Mouse (Mus musculus): ENCODE results near the gene Dab2ip.
A peak's percentile ranks its signal among the peaks of the same experiment; 100 is the strongest.

Dab2ip gene

DNA sequence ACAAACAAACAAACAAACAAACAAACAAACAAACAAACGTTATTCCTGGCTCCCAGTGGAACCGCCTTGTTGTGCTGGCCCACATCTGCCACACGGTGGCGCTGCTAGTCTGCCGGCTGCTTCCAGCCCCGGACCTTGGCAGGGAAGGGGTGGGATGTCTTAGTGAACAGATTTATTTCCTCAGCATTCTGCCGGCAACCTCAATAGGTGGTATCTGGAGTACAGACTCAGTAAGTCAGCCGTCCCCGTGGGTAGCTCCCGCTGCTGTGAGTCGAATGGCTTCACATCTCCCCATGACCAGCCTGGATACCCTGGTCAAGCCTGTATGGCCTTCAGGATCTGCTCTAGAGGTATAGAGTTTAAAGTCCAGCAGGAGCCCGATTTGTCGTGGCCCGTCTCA lies 13.3 kb upstream of the Dab2ip start:
- Histone ChIP-seq H3K36me3 (ENCODE audit: control insufficient read depth, insufficient read depth, low read length, poor library complexity, severe bottlenecking) (no peaks in the 10 kb centered on the region), H3K27me3 (ENCODE audit: control insufficient read depth, insufficient read depth, low read length, poor library complexity, severe bottlenecking) (no peaks in the 10 kb centered on the region)
- DNase-seq (ENCODE audit: low read depth, low spot score) = peak; percentile 60

DNA sequence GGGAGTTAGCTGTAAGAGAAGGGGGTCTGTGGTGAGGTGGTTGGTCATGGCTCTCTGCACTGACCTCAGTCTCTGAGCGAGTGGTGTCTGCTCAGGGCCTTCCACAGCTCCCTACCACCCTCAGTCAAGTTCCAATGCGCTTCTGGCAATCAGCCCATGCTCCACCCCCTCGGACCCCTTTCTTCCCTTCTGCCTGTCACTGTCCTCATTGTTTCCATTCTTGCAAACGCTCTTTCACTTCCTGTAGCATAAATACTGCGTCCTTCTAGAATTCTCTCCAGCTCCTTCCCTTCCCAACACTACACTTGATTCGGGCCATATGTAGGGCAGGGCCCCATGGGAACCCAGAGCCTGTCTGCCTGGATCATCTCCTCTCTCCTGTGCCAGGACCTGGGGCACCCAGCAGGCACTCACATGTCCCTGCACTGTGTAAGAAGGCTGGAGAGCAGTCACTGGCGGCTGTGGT lies 12.9 kb upstream of the Dab2ip start:
- H3K36me3 ChIP-seq (ENCODE audit: control insufficient read depth, insufficient read depth, low read length, poor library complexity, severe bottlenecking) = no peaks in the 10 kb centered on the region
- peak; percentile 8 for DNase-seq (ENCODE audit: low read depth, low spot score)
- no peaks in the 10 kb centered on the region for H3K27me3 ChIP-seq (ENCODE audit: control insufficient read depth, insufficient read depth, low read length, poor library complexity, severe bottlenecking)

DNA sequence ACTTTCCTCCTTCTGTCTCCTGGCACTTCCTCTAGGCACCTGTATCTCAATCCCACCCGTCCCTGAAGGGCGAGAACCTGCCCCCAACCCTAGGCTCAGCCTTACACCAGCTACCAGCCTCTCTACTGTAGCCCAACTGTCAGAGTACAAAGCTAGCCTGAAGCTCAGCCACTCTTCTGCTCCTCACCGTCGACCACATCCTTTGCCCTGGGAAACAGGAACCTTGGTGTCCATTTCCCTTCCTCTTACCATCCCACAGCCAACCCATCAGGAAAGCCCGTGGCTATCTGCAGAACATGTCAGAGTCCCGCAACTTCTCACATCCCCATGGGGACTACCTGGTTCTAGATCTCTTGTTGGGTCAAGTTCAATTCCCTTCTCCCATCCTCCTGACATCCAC lies 11.6 kb upstream of the Dab2ip start:
- H3K27me3 ChIP-seq (ENCODE audit: control insufficient read depth, insufficient read depth, low read length, poor library complexity, severe bottlenecking) = no peaks in the 10 kb centered on the region
- DNase-seq (ENCODE audit: low read depth, low spot score) = no peak
- no peaks in the 10 kb centered on the region for H3K36me3 ChIP-seq (ENCODE audit: control insufficient read depth, insufficient read depth, low read length, poor library complexity, severe bottlenecking)

DNA sequence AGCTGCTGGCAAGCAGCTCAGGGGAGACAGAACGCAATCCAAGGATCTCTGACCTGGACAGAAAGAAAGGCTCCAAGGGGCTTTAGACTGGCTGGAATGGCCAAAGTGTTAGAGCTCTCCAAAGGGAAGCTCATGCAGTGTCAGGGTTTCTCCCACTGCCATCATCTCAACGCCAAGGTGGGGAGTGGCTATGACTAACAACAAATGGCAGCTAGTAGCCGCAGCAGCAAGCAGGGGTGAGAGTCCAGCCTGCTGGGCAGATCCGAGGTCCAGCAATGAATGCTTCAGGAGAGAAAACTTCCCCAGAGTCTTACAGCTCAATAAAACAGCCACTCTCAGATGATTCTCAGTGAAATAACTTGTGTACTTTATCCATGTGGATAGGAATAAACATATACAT lies 8.9 kb upstream of the Dab2ip start:
- no peaks in the 10 kb centered on the region for H3K36me3 ChIP-seq (ENCODE audit: control insufficient read depth, insufficient read depth, low read length, poor library complexity, severe bottlenecking)
- H3K27me3 ChIP-seq (ENCODE audit: control insufficient read depth, insufficient read depth, low read length, poor library complexity, severe bottlenecking) = no peaks in the 10 kb centered on the region
- no peak for DNase-seq (ENCODE audit: low read depth, low spot score)

DNA sequence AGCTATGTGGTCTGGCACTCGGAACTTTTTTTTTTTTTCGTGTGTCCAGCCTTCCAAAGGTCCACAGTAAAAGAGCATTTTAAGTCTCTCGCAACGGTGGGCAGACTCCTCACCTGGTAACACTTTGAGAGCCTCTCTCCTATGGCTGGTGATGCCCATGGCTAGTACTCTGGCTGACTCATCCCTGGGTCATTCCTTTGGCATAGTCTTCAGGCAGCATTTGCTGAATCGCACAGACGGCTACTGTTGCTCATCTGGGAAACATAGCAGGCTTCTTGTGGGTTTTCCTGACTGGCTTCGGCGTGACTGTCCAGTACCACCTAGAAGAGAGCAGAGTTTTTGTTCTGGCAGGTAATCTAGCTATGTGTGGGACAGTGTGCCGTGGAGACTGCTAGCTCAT lies 8.0 kb upstream of the Dab2ip start:
- DNase-seq (ENCODE audit: low read depth, low spot score) = no peak
- H3K27me3 ChIP-seq (ENCODE audit: control insufficient read depth, insufficient read depth, low read length, poor library complexity, severe bottlenecking) = no peaks in the 10 kb centered on the region
- no peaks in the 10 kb centered on the region for H3K36me3 ChIP-seq (ENCODE audit: control insufficient read depth, insufficient read depth, low read length, poor library complexity, severe bottlenecking)

DNA sequence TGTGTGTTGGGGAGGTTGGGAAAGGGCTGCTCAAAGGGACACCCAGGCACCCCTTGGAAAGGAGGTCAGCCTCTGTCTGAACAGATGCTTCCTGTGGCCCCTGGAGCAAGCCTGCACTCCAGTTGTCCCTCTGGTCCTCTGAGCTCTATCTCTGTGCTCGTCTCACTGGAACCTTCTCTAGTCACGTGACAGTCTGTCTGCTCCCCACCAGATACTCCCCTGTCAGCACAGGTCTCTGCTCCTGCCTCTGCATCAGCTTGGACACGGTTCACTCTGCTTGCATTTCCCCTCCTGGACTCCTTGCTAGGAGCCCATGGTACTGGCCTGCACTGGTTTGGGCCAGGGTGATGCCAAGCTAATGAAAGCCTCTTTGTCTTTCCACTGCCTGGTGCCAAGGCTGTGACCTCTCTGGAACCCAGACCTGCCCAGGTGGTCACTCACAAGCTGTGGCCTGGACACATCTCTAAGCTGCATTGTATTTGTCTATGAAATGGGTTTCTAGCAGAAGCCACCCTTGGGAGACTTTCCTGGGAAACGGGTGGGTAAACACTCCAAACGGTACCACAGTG lies 1.1 kb upstream of the Dab2ip start:
- no peak for DNase-seq (ENCODE audit: low read depth, low spot score)
- no peaks in the 10 kb centered on the region for H3K27me3 ChIP-seq (ENCODE audit: control insufficient read depth, insufficient read depth, low read length, poor library complexity, severe bottlenecking)
- no peaks in the 10 kb centered on the region for H3K36me3 ChIP-seq (ENCODE audit: control insufficient read depth, insufficient read depth, low read length, poor library complexity, severe bottlenecking)

DNA sequence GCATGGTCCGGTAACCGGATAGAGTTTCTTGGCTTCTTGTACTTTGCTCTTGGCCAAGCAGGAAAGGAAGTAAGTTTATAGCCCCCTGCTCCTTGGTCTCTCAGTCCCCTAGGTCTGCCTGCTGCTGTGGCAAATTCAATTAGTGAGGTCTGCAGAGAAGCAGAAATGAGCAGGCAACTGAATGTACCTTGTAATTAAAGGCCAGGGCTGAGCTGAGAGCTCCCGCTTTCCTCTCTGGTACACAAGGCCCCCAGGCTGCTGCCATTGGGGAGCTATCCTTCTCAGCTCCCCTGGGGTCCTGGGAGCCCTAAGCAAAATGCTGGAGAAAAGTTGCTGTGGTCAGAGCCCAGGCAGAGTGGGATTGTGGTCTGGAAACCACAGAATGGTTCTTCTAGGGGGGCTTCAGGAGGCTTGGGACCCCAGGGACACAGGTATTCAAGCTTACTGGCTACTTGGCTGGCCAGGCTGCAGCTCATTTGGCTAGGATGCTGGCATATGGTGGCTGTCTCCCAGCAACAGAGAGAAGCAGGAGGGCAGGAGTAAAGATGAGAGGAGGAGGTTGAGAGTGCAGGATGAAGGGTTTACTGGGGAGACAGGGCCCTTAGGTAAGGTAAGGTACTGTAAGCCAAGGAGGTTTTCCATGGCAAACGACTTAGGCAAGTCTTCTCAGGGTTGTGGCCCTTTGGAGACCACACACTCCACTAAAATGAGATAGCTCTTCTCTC lies 922 bp downstream of the Dab2ip start:
- DNase-seq (ENCODE audit: low read depth, low spot score) = no peak
- Histone ChIP-seq H3K27me3 (ENCODE audit: control insufficient read depth, insufficient read depth, low read length, poor library complexity, severe bottlenecking) (no peaks in the 10 kb centered on the region), H3K36me3 (ENCODE audit: control insufficient read depth, insufficient read depth, low read length, poor library complexity, severe bottlenecking) (no peaks in the 10 kb centered on the region)

DNA sequence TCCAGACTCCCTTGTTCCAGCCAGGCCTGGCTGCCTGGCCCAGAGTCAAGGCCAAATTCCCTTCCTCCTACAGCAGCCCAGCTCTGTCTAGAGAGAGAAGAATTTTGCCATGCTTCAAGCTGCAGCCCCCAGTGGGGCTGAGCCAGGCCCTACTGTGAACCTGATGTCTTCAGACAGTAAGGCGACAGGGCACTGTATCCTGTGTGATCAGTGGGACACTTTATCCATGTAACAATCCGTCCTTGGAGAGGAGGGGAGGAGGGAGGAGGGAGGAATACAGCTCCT lies 1.4 kb downstream of the Dab2ip start:
- Histone ChIP-seq H3K36me3 (ENCODE audit: control insufficient read depth, insufficient read depth, low read length, poor library complexity, severe bottlenecking) (no peaks in the 10 kb centered on the region), H3K27me3 (ENCODE audit: control insufficient read depth, insufficient read depth, low read length, poor library complexity, severe bottlenecking) (no peaks in the 10 kb centered on the region)
- no peak for DNase-seq (ENCODE audit: low read depth, low spot score)

DNA sequence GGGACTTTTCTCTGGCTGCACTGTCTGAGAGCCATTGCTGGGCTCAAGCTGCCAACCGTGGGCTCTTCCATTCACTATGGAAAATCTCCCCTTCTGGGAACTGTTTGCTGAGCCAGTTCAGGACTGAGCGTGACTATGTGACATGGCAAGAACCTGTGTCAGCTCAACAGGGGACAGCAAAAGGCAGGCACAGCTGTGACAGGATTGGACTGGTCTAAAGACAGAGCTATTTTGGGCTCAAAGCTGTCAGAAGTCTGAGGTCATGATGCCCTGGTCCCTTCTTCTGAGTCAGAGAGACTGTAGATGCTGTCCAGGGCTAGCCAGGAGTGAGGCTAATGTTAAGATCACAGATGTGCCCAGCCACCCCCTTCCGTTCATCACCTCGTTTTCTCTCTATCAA lies 5.7 kb downstream of the Dab2ip start:
- no peak for DNase-seq (ENCODE audit: low read depth, low spot score)
- H3K36me3 ChIP-seq (ENCODE audit: control insufficient read depth, insufficient read depth, low read length, poor library complexity, severe bottlenecking) = no peaks in the 10 kb centered on the region
- H3K27me3 ChIP-seq (ENCODE audit: control insufficient read depth, insufficient read depth, low read length, poor library complexity, severe bottlenecking) = no peaks in the 10 kb centered on the region

DNA sequence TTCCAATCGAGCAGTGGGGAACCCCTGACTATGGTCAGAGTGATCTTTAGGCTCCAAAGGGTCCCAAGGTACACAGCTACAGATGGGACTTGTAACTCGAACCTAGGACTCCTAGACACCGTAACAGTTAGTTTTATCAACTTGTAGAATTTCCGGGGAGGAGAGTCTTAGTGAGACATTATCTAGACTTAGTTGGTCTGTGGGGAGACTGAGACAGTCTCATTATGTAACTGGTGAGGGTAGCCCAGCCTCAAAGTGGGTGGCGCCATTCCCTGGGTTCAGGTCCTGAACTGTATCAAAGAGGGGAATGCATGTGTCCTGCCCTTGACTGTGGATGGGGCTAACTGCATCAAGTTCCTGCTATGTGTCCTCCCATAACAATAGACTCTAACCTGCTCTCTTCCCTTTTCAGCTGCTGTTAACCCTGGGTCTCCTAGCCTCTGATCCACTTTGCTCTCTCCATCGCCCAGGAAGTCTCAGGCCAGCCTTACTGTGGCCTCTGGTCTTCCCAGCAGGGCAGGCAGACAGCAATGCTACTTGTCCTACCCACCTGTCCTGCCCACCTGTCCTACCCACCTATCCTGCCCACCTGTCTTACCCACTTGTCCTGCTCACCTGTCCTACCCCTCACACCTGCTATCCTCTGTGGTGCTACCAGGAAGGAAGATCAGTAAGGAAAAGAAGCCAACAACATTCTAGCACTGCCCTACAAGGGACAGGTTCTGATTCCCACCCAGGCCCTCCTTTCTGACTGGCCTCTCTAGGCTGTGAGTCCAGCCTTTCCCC lies 7.2 kb downstream of the Dab2ip start:
- Histone ChIP-seq H3K27me3 (ENCODE audit: control insufficient read depth, insufficient read depth, low read length, poor library complexity, severe bottlenecking) (no peaks in the 10 kb centered on the region), H3K36me3 (ENCODE audit: control insufficient read depth, insufficient read depth, low read length, poor library complexity, severe bottlenecking) (no peaks in the 10 kb centered on the region)
- DNase-seq (ENCODE audit: low read depth, low spot score) = no peak

DNA sequence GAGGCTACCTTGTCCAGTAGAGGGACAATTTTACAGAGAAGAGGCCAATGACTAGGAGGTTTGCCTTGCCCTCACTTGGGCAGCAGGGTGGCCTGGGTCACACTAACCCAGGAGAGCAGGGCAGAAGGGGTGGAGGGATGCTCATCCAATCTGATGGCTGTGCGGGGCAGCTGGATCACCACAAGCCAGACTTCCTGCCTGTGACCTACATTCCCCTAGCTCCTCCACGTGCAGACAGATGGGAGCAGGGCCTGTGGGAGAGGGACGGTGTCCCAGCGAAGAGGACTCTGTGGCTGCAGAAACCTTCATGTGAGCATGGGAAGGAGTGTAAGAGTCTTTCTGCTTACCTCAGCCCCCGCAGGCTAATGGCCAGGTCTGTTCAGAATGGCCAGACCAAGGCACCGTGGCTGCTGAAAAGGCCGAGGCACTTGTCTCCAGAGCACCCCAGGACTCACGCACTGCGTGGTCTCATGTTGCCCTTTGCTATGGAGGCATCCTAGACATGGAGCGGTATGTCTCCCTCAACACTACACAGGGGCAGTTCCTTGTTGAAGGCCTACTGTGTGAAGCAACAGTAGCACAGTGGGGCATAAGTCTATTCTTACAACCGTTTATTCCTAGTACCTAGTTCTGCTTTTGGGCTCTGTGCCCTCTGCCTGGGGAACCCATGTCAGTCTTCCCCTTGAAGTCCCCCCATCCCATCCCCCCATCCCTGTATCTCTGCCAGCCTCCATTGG lies 9.1 kb downstream of the Dab2ip start:
- Histone ChIP-seq H3K36me3 (ENCODE audit: control insufficient read depth, insufficient read depth, low read length, poor library complexity, severe bottlenecking) (no peaks in the 10 kb centered on the region), H3K27me3 (ENCODE audit: control insufficient read depth, insufficient read depth, low read length, poor library complexity, severe bottlenecking) (no peaks in the 10 kb centered on the region)
- DNase-seq (ENCODE audit: low read depth, low spot score) = no peak

DNA sequence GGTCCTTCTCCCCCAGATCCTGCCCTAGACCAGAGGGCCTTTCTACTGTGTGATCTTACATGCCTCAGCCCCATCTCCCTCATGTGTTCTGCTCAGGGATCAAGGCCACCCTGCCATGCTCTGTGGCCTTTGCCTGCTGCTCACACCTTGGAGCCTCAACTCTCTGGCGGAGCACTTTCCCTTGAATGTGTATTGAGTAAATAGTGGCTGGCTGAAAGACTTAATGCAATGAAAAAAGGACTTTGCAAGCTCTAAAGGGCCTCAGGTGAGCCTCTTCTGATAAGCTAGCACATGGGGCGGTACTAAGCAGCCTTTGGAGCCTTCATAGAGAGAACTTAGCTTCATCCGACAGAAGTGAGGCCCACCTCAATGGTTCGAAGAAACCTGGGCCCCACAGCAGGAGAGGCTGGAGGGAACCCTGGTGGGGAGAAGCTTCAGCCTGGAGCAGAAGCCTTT lies 9.7 kb downstream of the Dab2ip start:
- no peak for DNase-seq (ENCODE audit: low read depth, low spot score)
- Histone ChIP-seq H3K27me3 (ENCODE audit: control insufficient read depth, insufficient read depth, low read length, poor library complexity, severe bottlenecking) (no peaks in the 10 kb centered on the region), H3K36me3 (ENCODE audit: control insufficient read depth, insufficient read depth, low read length, poor library complexity, severe bottlenecking) (no peaks in the 10 kb centered on the region)

DNA sequence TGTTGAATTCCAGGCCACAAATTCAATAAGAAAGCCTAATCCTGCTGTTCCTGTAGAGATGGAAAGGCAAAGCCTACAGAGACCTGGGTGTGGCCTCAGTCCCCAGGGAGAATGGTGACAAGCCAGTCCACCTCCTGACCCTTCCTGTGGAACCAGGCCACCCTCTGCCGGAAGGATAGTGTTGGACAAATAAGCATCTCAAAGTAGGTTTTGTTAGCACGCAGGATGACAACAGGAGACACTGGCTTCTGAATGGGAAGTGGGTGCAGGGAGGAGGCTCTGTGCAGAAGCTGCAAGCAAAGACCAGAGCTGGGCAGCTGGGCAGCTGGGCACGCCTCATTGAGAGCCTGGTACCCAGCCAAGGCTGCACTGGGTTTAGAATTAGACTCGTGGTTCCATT lies 12.7 kb downstream of the Dab2ip start:
- no peak for DNase-seq (ENCODE audit: low read depth, low spot score)
- no peaks in the 10 kb centered on the region for H3K36me3 ChIP-seq (ENCODE audit: control insufficient read depth, insufficient read depth, low read length, poor library complexity, severe bottlenecking)
- H3K27me3 ChIP-seq (ENCODE audit: control insufficient read depth, insufficient read depth, low read length, poor library complexity, severe bottlenecking) = no peaks in the 10 kb centered on the region

DNA sequence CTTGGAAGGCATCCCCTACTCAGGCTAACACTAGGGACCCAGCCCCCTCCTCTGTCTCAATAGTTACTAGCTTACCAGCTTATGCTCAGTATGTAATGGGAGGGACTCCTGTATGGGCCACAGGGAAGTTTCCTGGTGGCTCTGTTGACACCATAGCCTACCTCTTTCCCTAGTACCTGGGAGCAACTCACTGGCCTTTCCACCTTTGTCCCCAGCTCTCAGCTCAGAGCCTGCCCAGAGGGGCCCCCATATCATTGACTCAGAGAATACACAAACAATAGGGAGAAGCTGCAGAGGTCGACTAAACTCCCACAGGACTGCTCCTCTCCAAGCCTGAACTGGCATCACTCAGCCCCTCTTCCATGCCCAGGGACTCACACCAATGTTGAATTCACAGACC lies 16.6 kb downstream of the Dab2ip start:
- Histone ChIP-seq H3K27me3 (ENCODE audit: control insufficient read depth, insufficient read depth, low read length, poor library complexity, severe bottlenecking) (no peaks in the 10 kb centered on the region), H3K36me3 (ENCODE audit: control insufficient read depth, insufficient read depth, low read length, poor library complexity, severe bottlenecking) (no peaks in the 10 kb centered on the region)
- no peak for DNase-seq (ENCODE audit: low read depth, low spot score)

DNA sequence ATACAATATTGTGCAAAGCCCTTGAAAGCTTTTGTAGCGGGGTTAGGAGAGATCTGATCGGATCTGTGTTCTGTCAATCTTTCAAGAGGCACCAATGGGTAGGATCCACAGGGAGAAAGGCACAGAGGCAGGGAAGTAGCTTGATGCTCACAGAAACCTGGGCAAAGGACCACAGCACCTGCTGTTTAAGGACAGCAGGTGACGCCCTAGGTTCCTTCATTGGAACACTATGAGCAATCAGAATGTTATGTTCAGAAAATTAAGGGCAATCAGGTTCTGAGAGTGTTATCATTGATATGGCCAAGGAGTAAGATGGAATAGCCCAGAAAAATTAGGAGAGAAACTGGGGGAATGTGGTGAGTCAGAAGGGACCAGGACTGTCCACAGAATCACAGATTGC lies 18.6 kb downstream of the Dab2ip start:
- no peak for DNase-seq (ENCODE audit: low read depth, low spot score)
- Histone ChIP-seq H3K36me3 (ENCODE audit: control insufficient read depth, insufficient read depth, low read length, poor library complexity, severe bottlenecking) (no peaks in the 10 kb centered on the region), H3K27me3 (ENCODE audit: control insufficient read depth, insufficient read depth, low read length, poor library complexity, severe bottlenecking) (no peaks in the 10 kb centered on the region)

All from splenic B cell, adult 2 months (primary cell).